Mouse (Mus musculus) C2C12 (cell line): ENCODE data around the gene Derl3.

Experiments used
- CTCF ChIP-seq: IDR thresholded peaks from one replicate; pipeline ENCODE4 v1.5.1; 2011; ENCODE audit not compliant: control insufficient read depth, insufficient read depth, insufficient read length
- USF1 ChIP-seq: IDR thresholded peaks from one replicate; pipeline ENCODE4 v1.6.1; 2011; ENCODE audit warnings: low read depth, mild to moderate bottlenecking, control low read depth, moderate library complexity

- TF ChIP-seq CTCF (no peak), USF1 (no peak)
These were observed 22.3 kb downstream of the Derl3 start for GRCm38 (mm10) chr10:75915557-75915956.
